Mouse (Mus musculus): ENCODE results near the gene Vmn1r208.
"Not testable (repeated sequence)": the region's sequence is repeated elsewhere in the genome, so short reads cannot be mapped to it uniquely, and the experiment has no call there.

The Vmn1r208 gene

GRCm38 (mm10) chr13:22777300-22777699 is at the start of gene Vmn1r208:
TSS of gene Vmn1r208 (minus strand) at chr13:22777400.
- DNase-seq (ENCODE audit: low spot score): not testable (repeated sequence)

GRCm38 (mm10) chr13:22821601-22822000 is 44.4 kb upstream of the Vmn1r208 start:
- not testable (repeated sequence) for DNase-seq (ENCODE audit: low spot score)

GRCm38 (mm10) chr13:22809582-22809981 is 32.4 kb upstream of the Vmn1r208 start, which contains the start of gene Vmn1r209:
TSS of gene Vmn1r209 (minus strand) at chr13:22809682.
- not testable (repeated sequence) for DNase-seq (ENCODE audit: low spot score)

- not testable (repeated sequence) for DNase-seq (ENCODE audit: low spot score)
Observed at GRCm38 (mm10) chr13:22788096-22788495, 10.9 kb upstream of the Vmn1r208 start.

GRCm38 (mm10) chr13:22784159-22784558 is 7.0 kb upstream of the Vmn1r208 start:
- not testable (repeated sequence) for DNase-seq (ENCODE audit: low spot score)

- DNase-seq (ENCODE audit: low spot score): not testable (repeated sequence)
Observed at GRCm38 (mm10) chr13:22771592-22771991, 5.6 kb downstream of the Vmn1r208 start.

GRCm38 (mm10) chr13:22747524-22747923 is 29.7 kb downstream of the Vmn1r208 start:
- no peak for DNase-seq (ENCODE audit: low spot score)

- not testable (repeated sequence) for DNase-seq (ENCODE audit: low spot score)
Observed at GRCm38 (mm10) chr13:22729529-22729928, 47.7 kb downstream of the Vmn1r208 start, which contains the start of gene Vmn1r207-ps. TSS of gene Vmn1r207-ps (minus strand) at chr13:22729629.
